10 mouse cellular contexts compared by ENCODE assay signal in genomic region chr2:174018002-174018401, GRCm38 (mm10). TPM values are rescaled to one million over a fixed set of nuclear protein-coding genes. Genes with fewer than 3 reads are reported as not detected.
DNase-seq lines count a peak whose midpoint lies in the region; ATAC-seq lines count a peak whose summit lies in the region.
"Had no signal": no experiment of that assay in that cellular context is flagged by ENCODE, and none has a peak within 500 bp of the region (broad histone marks: within the 10 kb centered on the region; RNA-seq: fewer than 3 reads in every experiment).

No protein-coding gene starts in this region.

- no peak for ATAC-seq in forebrain, embryonic 15.5 days (replicated peaks)

- H3K4me2 ChIP-seq in forebrain, embryonic 15.5 days (replicated peaks) = no peak overlapping the region
- H3K4me2 ChIP-seq: limb, embryonic 13.5 days had no signal

- WGBS in heart, embryonic 10.5 days = 46% methylated on average over 7 of the region's 7 CpGs
- 75% methylated on average over 7 of the region's 7 CpGs for WGBS in limb, embryonic 10.5 days
- 78% methylated on average over 7 of the region's 7 CpGs for WGBS in forebrain, embryonic 15.5 days

- H3K27ac ChIP-seq in heart, embryonic 10.5 days = peak overlapping the region; percentile 36; the same call in 1 of the 2 replicates
- 0 out of 2 replicates have a peak overlapping the region, but pooled peaks have one; percentile 17 for H3K27ac ChIP-seq in limb, embryonic 10.5 days
- H3K27ac ChIP-seq in forebrain, embryonic 15.5 days (replicated peaks) = no peak overlapping the region
- H3K27ac ChIP-seq: limb, embryonic 13.5 days had no signal

- H3K27me3 ChIP-seq in heart, embryonic 10.5 days (ENCODE audit: insufficient read depth, poor library complexity, severe bottlenecking) = peaks cover 13% of the 10 kb centered on the region; the same call in 1 of the 2 replicates
- no peaks in the 10 kb centered on the region; the same call in 1 of the 2 replicates for H3K27me3 ChIP-seq in limb, embryonic 10.5 days (ENCODE audit: low read depth, poor library complexity, severe bottlenecking)
- H3K27me3 ChIP-seq in forebrain, embryonic 15.5 days = no peaks in the 10 kb centered on the region
- H3K27me3 ChIP-seq: limb, embryonic 13.5 days had no signal

- H3K36me3 ChIP-seq in heart, embryonic 10.5 days = no peaks in the 10 kb centered on the region
- H3K36me3 ChIP-seq in limb, embryonic 10.5 days = no peaks in the 10 kb centered on the region
- H3K36me3 ChIP-seq in forebrain, embryonic 15.5 days = no peaks in the 10 kb centered on the region
- H3K36me3 ChIP-seq: limb, embryonic 13.5 days had no signal

- H3K4me1 ChIP-seq in heart, embryonic 10.5 days = peaks cover 11% of the 10 kb centered on the region; the same call in 1 of the 2 replicates
- H3K4me1 ChIP-seq in limb, embryonic 10.5 days = peaks cover 41% of the 10 kb centered on the region
- no peaks in the 10 kb centered on the region for H3K4me1 ChIP-seq in forebrain, embryonic 15.5 days

- H3K9ac ChIP-seq in forebrain, embryonic 15.5 days (replicated peaks) = no peak overlapping the region
- H3K9ac ChIP-seq: limb, embryonic 13.5 days had no signal

- no peak overlapping the region for H3K4me3 ChIP-seq in heart, embryonic 10.5 days
- H3K4me3 ChIP-seq in limb, embryonic 10.5 days = no peak overlapping the region
- no peak overlapping the region for H3K4me3 ChIP-seq in forebrain, embryonic 15.5 days
- H3K4me3 ChIP-seq: limb, embryonic 13.5 days had no signal

- peak; percentile 76 for DNase-seq in heart, embryonic 10.5 days (ENCODE audit: low spot score)
- DNase-seq in heart, postnatal 4 days = no peak
- DNase-seq in T-cell, adult 2 months (ENCODE audit: low spot score) = peak; percentile 25
- DNase-seq in limb, embryonic 10.5 days (ENCODE audit: low spot score) = peak; percentile 25
- peak; percentile 29 for DNase-seq in mesoderm, embryonic 11.5 days (ENCODE audit: low read depth, low spot score)
- no peak for DNase-seq in frontal cortex, adult 2 months (ENCODE audit: extremely low spot score in 1 of 2, low spot score in 1 of 2)
- no peak for DNase-seq in MN1 (ENCODE audit: low spot score)
- DNase-seq: gastrocnemius, postnatal 14 days had no signal

- H3K9me3 ChIP-seq in heart, embryonic 10.5 days = no peaks in the 10 kb centered on the region
- no peaks in the 10 kb centered on the region for H3K9me3 ChIP-seq in limb, embryonic 10.5 days (replicated peaks)
- H3K9me3 ChIP-seq in forebrain, embryonic 15.5 days = no peaks in the 10 kb centered on the region
- H3K9me3 ChIP-seq: limb, embryonic 13.5 days had no signal

RNA-seq across cellular contexts. Expression of gene Stx16, which starts 58.1 kb away (rescaled TPM):
- polyA plus RNA-seq in heart, embryonic 10.5 days (2016; fragmentation: Nextera tagmentation; extraction: Ambion mirVana) = 10.1 and 11.9 TPM in 2 replicates
- total RNA-seq in heart, postnatal 4 days (2021) = 10 to 100 TPM; 37.5 to 38.3 TPM
- polyA plus RNA-seq in limb, embryonic 10.5 days (2016; fragmentation: Nextera tagmentation; extraction: Ambion mirVana) = 10.0 and 12.4 TPM in 2 replicates
- polyA plus RNA-seq in frontal cortex, adult 2 months (2012; rRNA removed) = 66.2 and 73.0 TPM in 2 replicates
- 17.1 and 17.4 TPM in 2 replicates for polyA plus RNA-seq in forebrain, embryonic 15.5 days (2015; fragmentation: Nextera tagmentation; extraction: Ambion mirVana)

Comparison
In these comparisons a context has a peak if more than half of its experiments do, and no peak if none do; other contexts are left out.
1. DNase-seq: peak in heart, embryonic 10.5 days (single experiment), T-cell, adult 2 months (single experiment), limb, embryonic 10.5 days (single experiment) and mesoderm, embryonic 11.5 days (single experiment); none in heart, postnatal 4 days (single experiment), frontal cortex, adult 2 months (0 of 2) and MN1 (single experiment).